Mouse (Mus musculus): ENCODE results near the gene Cpt1c.

GRCm38 (mm10) chr7:44981539-44981938, 6.9 kb upstream of the Cpt1c start:
- TF ChIP-seq POLR2A (IDR thresholded peaks at IDR 0.05; ENCODE audit: insufficient read depth, low read depth, low read length), result no peak
- no peak for TF ChIP-seq CTCF (IDR thresholded peaks at IDR 0.05; ENCODE audit: insufficient read depth, low read depth, low read length)
